Mouse (Mus musculus) stomach, postnatal 0 days (tissue): ENCODE data around the gene Tcerg1l.

ENCODE experiments used
- CTCF ChIP-seq: IDR thresholded peaks from 2 replicates; pipeline ENCODE4 v1.5.1; 2016; ENCODE audit warnings: antibody characterized with exemption, low read depth, mild to moderate bottlenecking, moderate library complexity
- EP300 ChIP-seq: optimal IDR thresholded peaks from 2 replicates; pipeline ENCODE3; 2016; ENCODE audit warnings: antibody characterized with exemption

GRCm38 (mm10) chr7:138337946-138338345 is 59.6 kb downstream of the Tcerg1l start:
- no peak for TF ChIP-seq CTCF
- no peak for TF ChIP-seq EP300
